Mouse (Mus musculus): ENCODE data around the gene Rogdi.

Gene Rogdi

DNA sequence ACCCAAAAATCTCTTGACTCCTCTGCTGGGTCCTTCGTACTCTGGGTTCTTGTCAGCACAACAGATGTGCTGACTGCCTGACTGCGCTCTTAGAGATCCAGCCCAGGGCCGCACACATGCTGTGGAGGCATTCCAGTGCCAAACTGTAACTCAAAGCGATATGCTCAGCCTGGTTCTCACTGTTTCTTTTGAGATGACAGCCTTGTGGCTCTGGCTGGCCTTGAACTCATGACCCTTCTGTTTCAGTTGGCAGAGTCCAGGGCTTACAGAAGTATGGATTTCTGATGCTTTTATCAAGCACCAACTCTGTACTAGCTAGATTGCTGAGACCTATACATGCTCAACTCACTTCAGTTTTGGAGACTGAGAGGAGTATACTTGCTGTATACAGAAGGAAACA lies 20.1 kb downstream of the Rogdi start:
- DNase-seq (ENCODE audit: low spot score in 2 of 2) = no peak

GRCm38 (mm10) chr16:4984717-4985116 lies 28.6 kb downstream of the Rogdi start:
- no peak for DNase-seq (ENCODE audit: low spot score in 2 of 2)

GRCm38 (mm10) chr16:4979755-4980380 lies 33.5 kb downstream of the Rogdi start:
- peak in 1 of 2 experiments; percentile 16 for DNase-seq (ENCODE audit: low spot score in 2 of 2)

DNA sequence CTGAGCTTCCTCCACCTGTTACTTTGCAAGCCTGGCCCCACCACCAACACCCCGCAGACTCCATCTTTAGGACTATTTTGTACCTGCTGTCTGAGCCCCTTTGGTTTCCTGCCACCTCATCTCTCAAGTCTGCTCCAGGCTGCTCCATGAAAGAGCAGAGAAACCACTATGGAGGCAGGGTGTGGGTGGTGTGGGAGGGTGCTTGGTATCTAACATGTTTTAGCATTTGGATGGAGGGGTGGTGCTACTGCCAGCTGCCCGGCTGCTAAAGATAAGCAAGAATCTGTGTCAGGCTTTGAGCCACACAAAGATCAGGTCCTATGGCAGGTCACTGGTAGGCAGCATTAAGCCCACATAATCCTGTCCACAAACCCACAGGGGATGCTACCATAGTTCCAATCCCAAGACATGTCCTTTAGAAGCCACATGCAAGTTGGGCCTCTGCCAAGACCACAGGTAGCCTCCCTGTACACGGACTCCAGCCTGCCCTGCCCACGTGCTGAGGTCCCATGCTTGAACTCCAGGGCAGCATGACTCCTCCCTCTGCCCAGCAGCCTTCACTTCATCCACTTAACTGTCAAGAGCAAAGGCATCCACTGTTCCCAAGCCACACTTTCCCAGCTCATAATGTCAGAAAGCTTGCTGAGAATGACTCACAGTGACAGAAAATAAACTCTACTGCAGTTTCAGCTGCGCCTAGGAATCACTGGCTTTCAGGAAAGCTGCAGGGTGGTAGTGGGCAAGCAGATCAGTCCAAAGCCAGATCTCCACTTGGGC lies 34.9 kb downstream of the Rogdi start:
- no peak for DNase-seq (ENCODE audit: low spot score in 2 of 2)

DNA sequence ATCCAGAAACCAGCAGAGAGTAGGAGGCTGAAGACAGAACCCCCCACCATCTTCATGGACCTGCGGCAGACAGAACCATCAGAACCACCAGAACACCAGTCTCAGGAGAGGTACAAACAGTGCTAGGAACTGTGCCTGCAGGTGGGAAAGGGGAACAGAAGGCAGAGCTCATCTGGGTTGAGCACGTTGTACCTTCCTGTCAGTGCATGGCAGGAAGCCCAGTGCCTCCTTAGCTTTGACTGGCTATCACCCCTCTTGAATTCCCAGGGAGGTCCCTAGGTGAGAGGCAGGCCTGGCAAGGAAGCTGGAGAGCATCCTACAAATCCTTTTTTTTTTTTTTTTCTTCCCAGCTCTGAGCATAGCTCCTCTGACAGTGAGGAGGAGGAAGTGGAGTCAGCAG lies 37.2 kb downstream of the Rogdi start:
- no peak for DNase-seq (ENCODE audit: low spot score in 2 of 2)

- DNase-seq (ENCODE audit: low spot score in 2 of 2) = no peak
Observed at GRCm38 (mm10) chr16:4974521-4974920, 38.8 kb downstream of the Rogdi start.

GRCm38 (mm10) chr16:4971626-4972025 lies 41.7 kb downstream of the Rogdi start:
- DNase-seq (ENCODE audit: low spot score in 2 of 2) = no peak

DNA sequence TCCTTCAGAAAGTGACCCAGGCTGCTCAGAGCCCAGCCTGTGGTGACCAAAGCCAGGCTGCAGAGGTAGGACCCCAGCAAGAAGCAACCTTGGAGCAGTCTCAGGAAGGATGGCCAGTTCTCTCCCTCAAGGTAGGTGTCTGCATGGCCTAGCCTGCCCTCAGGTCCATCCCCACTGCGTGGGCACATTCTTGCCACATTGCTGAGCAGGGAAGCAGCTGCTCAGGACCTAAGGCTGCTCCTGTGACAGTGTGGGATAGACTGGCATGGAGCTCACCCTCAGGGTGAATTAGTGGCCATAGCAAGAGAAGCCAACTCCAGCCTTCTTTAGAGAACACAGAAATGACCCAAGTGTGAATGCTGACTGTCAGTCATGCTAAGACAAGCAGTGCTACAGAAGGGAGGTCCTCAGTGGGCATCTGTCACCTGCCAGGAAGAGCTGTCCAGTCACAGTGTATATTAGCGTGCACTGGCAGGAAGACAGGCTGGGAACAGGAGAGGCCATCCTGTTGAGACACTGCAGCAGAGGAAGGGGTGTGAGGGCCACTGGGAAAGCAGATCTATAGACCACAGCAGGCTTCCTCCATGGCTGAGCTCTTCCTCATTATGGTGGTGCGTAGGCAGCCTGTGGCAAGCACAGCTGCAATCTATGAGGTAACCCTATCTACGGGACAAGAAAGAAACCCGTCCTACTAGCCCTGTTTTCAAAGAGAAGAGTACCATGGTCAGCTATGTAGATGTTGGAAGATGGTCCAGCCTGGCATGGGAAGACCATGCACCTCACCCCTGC lies 44.1 kb downstream of the Rogdi start:
- DNase-seq (ENCODE audit: low spot score in 2 of 2) = no peak

- DNase-seq (ENCODE audit: low spot score in 2 of 2) = no peak
Observed at GRCm38 (mm10) chr16:4968426-4968825, 44.9 kb downstream of the Rogdi start.

DNA sequence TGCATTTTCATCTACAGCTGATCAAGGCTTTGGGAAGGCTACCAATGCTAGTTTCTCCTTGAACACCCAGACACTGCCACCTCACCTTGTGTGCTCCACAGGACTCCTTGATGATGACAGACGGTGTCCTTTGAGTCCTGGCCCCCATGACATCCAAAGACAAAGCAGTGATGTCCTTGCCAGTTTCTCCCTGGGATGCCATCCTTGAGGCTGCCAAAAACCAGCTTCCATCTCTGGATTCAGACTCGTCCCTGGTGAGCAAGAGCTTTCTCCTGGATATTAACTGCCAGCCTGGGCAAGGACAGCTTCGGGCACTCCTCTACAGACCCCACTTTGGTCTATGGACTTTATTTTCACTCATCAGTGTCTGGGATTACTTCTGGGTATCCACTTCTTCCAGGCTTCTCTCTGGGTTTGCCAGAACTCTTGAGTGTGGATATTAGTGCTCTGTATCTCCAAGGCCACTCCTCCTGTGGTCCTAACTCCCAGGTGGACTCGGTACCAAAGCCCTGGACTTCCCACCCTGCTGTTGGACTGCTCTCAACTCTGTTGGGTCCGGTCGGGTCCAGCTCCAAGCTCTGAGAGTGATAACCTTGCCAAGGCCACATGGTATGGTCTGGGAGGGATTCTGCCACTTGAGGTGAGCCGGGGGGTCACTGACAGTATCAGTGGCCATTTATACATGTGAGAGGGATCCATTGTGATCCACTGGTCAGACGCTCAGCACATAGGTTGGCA lies 47.8 kb downstream of the Rogdi start:
- no peak for DNase-seq (ENCODE audit: low spot score in 2 of 2)

- DNase-seq (ENCODE audit: low spot score in 2 of 2) = no peak
Observed at GRCm38 (mm10) chr16:4964731-4965391, 48.5 kb downstream of the Rogdi start.

DNA sequence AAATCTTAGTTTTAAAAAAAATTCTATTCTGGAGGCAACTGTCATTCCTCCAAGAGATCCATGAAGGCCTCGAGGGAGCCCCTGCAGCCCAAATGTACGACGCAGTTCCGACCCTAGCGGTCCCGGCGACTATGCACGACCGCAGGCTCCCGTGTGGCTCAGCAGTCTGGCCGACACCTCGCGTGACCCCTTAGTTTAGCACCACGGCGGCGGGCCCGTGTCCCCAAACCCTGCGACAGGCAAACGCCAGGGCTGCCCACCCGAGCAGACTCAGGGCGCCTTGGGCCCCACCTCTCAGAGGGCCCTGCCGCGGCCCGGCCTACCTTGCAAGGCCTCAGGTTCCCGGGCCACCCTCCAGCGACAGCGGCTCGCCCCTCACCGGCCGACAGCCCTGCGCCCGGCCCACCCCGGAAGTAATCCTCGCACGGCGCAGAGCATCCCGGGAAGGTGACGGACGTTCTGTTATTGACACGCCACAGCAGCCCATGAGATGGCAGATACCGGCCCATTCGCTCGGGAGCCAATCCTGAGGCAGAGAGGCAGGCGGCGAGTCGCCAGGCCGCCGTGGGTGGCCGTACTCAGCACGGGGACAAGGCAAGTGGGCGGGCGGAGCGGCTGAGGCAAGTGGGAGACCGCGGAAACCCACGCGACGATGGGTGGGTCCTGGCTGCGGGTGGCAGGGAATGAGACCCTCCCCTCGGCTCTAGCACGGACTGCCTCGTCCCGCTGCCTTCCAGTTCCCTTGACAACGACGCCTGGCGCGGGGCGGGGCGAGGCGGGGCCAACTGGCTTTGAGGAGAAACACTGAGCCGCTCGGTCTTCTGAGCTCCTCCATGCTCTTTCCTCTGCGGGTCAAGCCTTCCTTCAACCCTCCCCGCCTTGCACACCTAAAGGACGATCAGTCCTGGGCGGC lies 49.3 kb downstream of the Rogdi start, which contains the start of gene Anks3:
Anks3 (minus strand) TSS at position 409 of the 913 bp plus-strand sequence.
- peak; percentile 95 to 98 for DNase-seq (ENCODE audit: low spot score in 2 of 2)

- DNase-seq (ENCODE audit: low spot score in 2 of 2) = no peak
Observed at GRCm38 (mm10) chr16:4963346-4963745, 50.0 kb downstream of the Rogdi start.

- no peak for DNase-seq (ENCODE audit: low spot score in 2 of 2)
Observed at GRCm38 (mm10) chr16:4960260-4960659, 53.1 kb downstream of the Rogdi start.
